Mouse (Mus musculus): ENCODE measurements at regions not wholly inside any gene's neighbourhood (a gene's known extent, or its start where the extent isn't known, plus 50 kb on each side); places are given as distances from the start of the nearest gene placed in this dataset.

GRCm38 (mm10) chr11:8275203-8275602 lies 389.1 kb downstream of the Tns3 start:
- Histone ChIP-seq H3K9me3 (ENCODE audit: low read length) (peaks cover 49% of the 10 kb centered on the region), H3K4me3 (replicated peaks; ENCODE audit: low read length) (no peak overlapping the region), H3K4me1 (replicated peaks; ENCODE audit: low read depth, low read length) (no peaks in the 10 kb centered on the region), H3K36me3 (ENCODE audit: insufficient read depth, low read length) (no peaks in the 10 kb centered on the region), H3K27me3 (ENCODE audit: insufficient read depth, low read length) (no peaks in the 10 kb centered on the region)
- no peak for TF ChIP-seq POU5F1 (IDR thresholded peaks at IDR 0.05; ENCODE audit: borderline replicate concordance, low read length)
- TF ChIP-seq NANOG (IDR thresholded peaks at IDR 0.05; ENCODE audit: borderline replicate concordance, low read length): no peak
- TF ChIP-seq CTCF (conservative IDR thresholded peaks at IDR 0.05; ENCODE audit: low read length): no peak

GRCm38 (mm10) chr11:8269171-8269570 lies 395.2 kb downstream of the Tns3 start:
- Histone ChIP-seq H3K27me3 (ENCODE audit: insufficient read depth, low read length) (no peaks in the 10 kb centered on the region), H3K4me3 (replicated peaks; ENCODE audit: low read length) (no peak overlapping the region), H3K4me1 (replicated peaks; ENCODE audit: low read depth, low read length) (peaks cover 5% of the 10 kb centered on the region), H3K36me3 (ENCODE audit: insufficient read depth, low read length) (no peaks in the 10 kb centered on the region), H3K9me3 (ENCODE audit: low read length) (peaks cover 31% of the 10 kb centered on the region)
- TF ChIP-seq POU5F1 (IDR thresholded peaks at IDR 0.05; ENCODE audit: borderline replicate concordance, low read length): no peak
- TF ChIP-seq CTCF (conservative IDR thresholded peaks at IDR 0.05; ENCODE audit: low read length): no peak
- no peak for TF ChIP-seq NANOG (IDR thresholded peaks at IDR 0.05; ENCODE audit: borderline replicate concordance, low read length)

GRCm38 (mm10) chr11:8254036-8254435 lies 410.3 kb downstream of the Tns3 start:
- no peaks in the 10 kb centered on the region for H3K4me1 ChIP-seq (replicated peaks; ENCODE audit: low read depth, low read length)
- H3K4me3 ChIP-seq (replicated peaks; ENCODE audit: low read length): no peak overlapping the region
- H3K9me3 ChIP-seq (ENCODE audit: low read length): no peaks in the 10 kb centered on the region
- no peaks in the 10 kb centered on the region for H3K27me3 ChIP-seq (ENCODE audit: insufficient read depth, low read length)
- TF ChIP-seq POU5F1 (IDR thresholded peaks at IDR 0.05; ENCODE audit: borderline replicate concordance, low read length): no peak
- no peak for TF ChIP-seq CTCF (conservative IDR thresholded peaks at IDR 0.05; ENCODE audit: low read length)
- TF ChIP-seq NANOG (IDR thresholded peaks at IDR 0.05; ENCODE audit: borderline replicate concordance, low read length): no peak
- H3K36me3 ChIP-seq (ENCODE audit: insufficient read depth, low read length): no peaks in the 10 kb centered on the region

GRCm38 (mm10) chr11:8251360-8251759 lies 413.0 kb downstream of the Tns3 start:
- TF ChIP-seq POU5F1 (IDR thresholded peaks at IDR 0.05; ENCODE audit: borderline replicate concordance, low read length) (no peak), CTCF (conservative IDR thresholded peaks at IDR 0.05; ENCODE audit: low read length) (no peak), NANOG (IDR thresholded peaks at IDR 0.05; ENCODE audit: borderline replicate concordance, low read length) (no peak)
- Histone ChIP-seq H3K4me3 (replicated peaks; ENCODE audit: low read length) (no peak overlapping the region), H3K4me1 (replicated peaks; ENCODE audit: low read depth, low read length) (no peaks in the 10 kb centered on the region)

GRCm38 (mm10) chr11:8249468-8249867 lies 414.9 kb downstream of the Tns3 start:
- Histone ChIP-seq H3K9me3 (ENCODE audit: low read length) (no peaks in the 10 kb centered on the region), H3K36me3 (ENCODE audit: insufficient read depth, low read length) (no peaks in the 10 kb centered on the region), H3K27me3 (ENCODE audit: insufficient read depth, low read length) (0 out of 2 replicates have a peak, but pooled peaks cover 6% of the 10 kb centered on the region), H3K4me3 (replicated peaks; ENCODE audit: low read length) (no peak overlapping the region), H3K4me1 (replicated peaks; ENCODE audit: low read depth, low read length) (no peaks in the 10 kb centered on the region)
- TF ChIP-seq CTCF (conservative IDR thresholded peaks at IDR 0.05; ENCODE audit: low read length) (no peak), NANOG (IDR thresholded peaks at IDR 0.05; ENCODE audit: borderline replicate concordance, low read length) (no peak), POU5F1 (IDR thresholded peaks at IDR 0.05; ENCODE audit: borderline replicate concordance, low read length) (no peak)

More at GRCm38 (mm10) chr11:8251360-8251759, 413.0 kb downstream of the Tns3 start:
- Histone ChIP-seq H3K27me3 (ENCODE audit: insufficient read depth, low read length) (0 out of 2 replicates have a peak, but pooled peaks cover 6% of the 10 kb centered on the region), H3K9me3 (ENCODE audit: low read length) (no peaks in the 10 kb centered on the region), H3K36me3 (ENCODE audit: insufficient read depth, low read length) (no peaks in the 10 kb centered on the region)

GRCm38 (mm10) chr11:8247535-8247934 lies 416.8 kb downstream of the Tns3 start:
- TF ChIP-seq POU5F1 (IDR thresholded peaks at IDR 0.05; ENCODE audit: borderline replicate concordance, low read length) (no peak), CTCF (conservative IDR thresholded peaks at IDR 0.05; ENCODE audit: low read length) (no peak), NANOG (IDR thresholded peaks at IDR 0.05; ENCODE audit: borderline replicate concordance, low read length) (no peak)
- H3K36me3 ChIP-seq (ENCODE audit: insufficient read depth, low read length): no peaks in the 10 kb centered on the region
- no peaks in the 10 kb centered on the region for H3K9me3 ChIP-seq (ENCODE audit: low read length)
- no peaks in the 10 kb centered on the region for H3K4me1 ChIP-seq (replicated peaks; ENCODE audit: low read depth, low read length)
- H3K4me3 ChIP-seq (replicated peaks; ENCODE audit: low read length): no peak overlapping the region
- 0 out of 2 replicates have a peak, but pooled peaks cover 6% of the 10 kb centered on the region for H3K27me3 ChIP-seq (ENCODE audit: insufficient read depth, low read length)

DNA sequence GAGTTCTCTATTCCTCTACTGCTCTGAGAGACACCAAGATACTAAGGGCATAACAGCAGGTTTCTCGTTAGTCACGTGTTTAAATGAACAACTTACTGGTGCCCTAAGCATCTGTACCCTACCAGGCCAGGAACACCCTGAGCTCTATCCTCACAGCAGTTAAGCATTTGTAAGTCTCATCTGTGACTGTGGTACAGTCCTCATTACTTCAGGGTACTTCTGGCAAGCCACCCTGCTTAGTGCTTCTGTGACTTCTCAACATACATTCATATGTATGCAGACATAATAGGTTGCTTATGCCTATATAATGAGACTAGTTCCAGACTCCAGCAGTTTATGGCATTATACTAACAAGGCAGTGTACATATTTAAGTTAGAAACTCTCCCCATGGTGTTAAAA lies 417.3 kb downstream of the Tns3 start:
- Histone ChIP-seq H3K36me3 (ENCODE audit: insufficient read depth, low read length) (no peaks in the 10 kb centered on the region), H3K4me3 (replicated peaks; ENCODE audit: low read length) (no peak overlapping the region), H3K4me1 (replicated peaks; ENCODE audit: low read depth, low read length) (no peaks in the 10 kb centered on the region), H3K27me3 (ENCODE audit: insufficient read depth, low read length) (0 out of 2 replicates have a peak, but pooled peaks cover 6% of the 10 kb centered on the region), H3K9me3 (ENCODE audit: low read length) (no peaks in the 10 kb centered on the region)
- TF ChIP-seq POU5F1 (IDR thresholded peaks at IDR 0.05; ENCODE audit: borderline replicate concordance, low read length): no peak
- TF ChIP-seq CTCF (conservative IDR thresholded peaks at IDR 0.05; ENCODE audit: low read length): no peak
- TF ChIP-seq NANOG (IDR thresholded peaks at IDR 0.05; ENCODE audit: borderline replicate concordance, low read length): no peak

GRCm38 (mm10) chr11:8245408-8246003 lies 418.8 kb downstream of the Tns3 start:
- Histone ChIP-seq H3K4me3 (replicated peaks; ENCODE audit: low read length) (no peak overlapping the region), H3K36me3 (ENCODE audit: insufficient read depth, low read length) (no peaks in the 10 kb centered on the region), H3K27me3 (ENCODE audit: insufficient read depth, low read length) (0 out of 2 replicates have a peak, but pooled peaks cover 6% of the 10 kb centered on the region), H3K4me1 (replicated peaks; ENCODE audit: low read depth, low read length) (no peaks in the 10 kb centered on the region), H3K9me3 (ENCODE audit: low read length) (no peaks in the 10 kb centered on the region)
- TF ChIP-seq NANOG (IDR thresholded peaks at IDR 0.05; ENCODE audit: borderline replicate concordance, low read length): no peak
- peak; percentile 67 for TF ChIP-seq CTCF (conservative IDR thresholded peaks at IDR 0.05; ENCODE audit: low read length)

DNA sequence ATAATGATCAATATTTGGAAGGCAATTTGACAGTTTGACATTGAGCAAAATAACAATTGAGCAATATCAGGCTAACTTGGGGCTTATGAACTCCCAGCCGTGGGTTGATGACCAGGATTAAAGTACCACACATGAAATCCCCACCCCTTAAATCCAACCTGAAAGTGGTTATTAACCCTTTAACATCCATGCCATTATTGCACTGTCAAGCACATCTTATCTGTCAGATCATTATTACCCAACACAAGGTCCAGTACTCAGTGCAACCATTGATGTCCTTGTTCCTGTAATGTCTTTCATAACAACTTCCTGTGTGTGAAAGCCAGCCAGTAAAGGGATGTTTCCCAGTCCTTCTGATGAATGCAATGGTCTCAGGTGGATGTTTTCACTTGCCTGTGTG lies 425.8 kb downstream of the Tns3 start:
- H3K9me3 ChIP-seq (ENCODE audit: low read length): no peaks in the 10 kb centered on the region; the same call in 1 of the 2 replicates
- no peaks in the 10 kb centered on the region for H3K27me3 ChIP-seq (ENCODE audit: insufficient read depth, low read length)
- peaks cover 11% of the 10 kb centered on the region for H3K4me1 ChIP-seq (replicated peaks; ENCODE audit: low read depth, low read length)
- TF ChIP-seq CTCF (conservative IDR thresholded peaks at IDR 0.05; ENCODE audit: low read length): no peak
- no peak for TF ChIP-seq NANOG (IDR thresholded peaks at IDR 0.05; ENCODE audit: borderline replicate concordance, low read length)
- no peak for TF ChIP-seq POU5F1 (IDR thresholded peaks at IDR 0.05; ENCODE audit: borderline replicate concordance, low read length)
- H3K36me3 ChIP-seq (ENCODE audit: insufficient read depth, low read length): no peaks in the 10 kb centered on the region
- no peak overlapping the region for H3K4me3 ChIP-seq (replicated peaks; ENCODE audit: low read length)

Measured in E14TG2a.4 (cell line).